Mouse (Mus musculus) cortical plate, adult 2 months (tissue): ENCODE data around the gene Pdcd7.
A peak's percentile ranks its signal among the peaks of the same experiment; 100 is the strongest.

ENCODE experiments used
- CTCF ChIP-seq: fragments of 200-500 bp; IDR thresholded peaks from 2 replicates; pipeline ENCODE4 v1.5.1; 2011; ENCODE audit warnings: mild to moderate bottlenecking, control low read depth, low read length; ENCODE audit not compliant: insufficient read depth; ENCODE audit errors: extremely low read depth
- POLR2A ChIP-seq: fragments of 200-500 bp; IDR thresholded peaks from 2 replicates; pipeline ENCODE4 v1.6.1; 2011; ENCODE audit warnings: mild to moderate bottlenecking, low read length, control low read depth; ENCODE audit not compliant: insufficient read depth; ENCODE audit errors: extremely low read depth

DNA sequence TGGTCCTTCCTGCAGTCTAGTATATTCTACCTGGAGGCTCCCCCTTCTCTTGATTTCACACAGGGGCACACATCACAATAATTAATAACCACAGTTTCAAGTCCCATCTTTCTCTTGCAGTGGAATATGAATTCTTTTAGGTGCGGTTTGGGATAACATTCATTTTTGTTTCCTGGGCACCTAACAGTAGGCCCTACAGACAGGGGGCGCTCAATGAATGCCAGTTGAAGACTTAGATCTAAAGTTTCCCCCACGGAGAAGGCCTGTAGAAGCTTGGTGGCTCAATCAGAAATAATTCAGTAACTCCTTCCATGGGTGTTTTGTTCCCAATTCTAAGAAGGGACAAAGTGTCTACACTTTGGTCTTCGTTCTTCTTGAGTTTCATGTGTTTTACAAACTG lies 26.5 kb downstream of the Pdcd7 start:
- TF ChIP-seq CTCF (peak; percentile 53), POLR2A (no peak)
